Mouse (Mus musculus) urinary bladder, postnatal 36 days (tissue): ENCODE measurements at regions not wholly inside any gene's neighbourhood (a gene's known extent, or its start where the extent isn't known, plus 50 kb on each side); places are given as distances from the start of the nearest gene placed in this dataset.

ENCODE experiments used
- DNase-seq, 2 experiments: peaks; one replicate each; pipeline ENCODE4 v3.0.0; 2022; ENCODE audit warnings: low spot score in 2 of 2, mixed read lengths in 1 of 2

DNA sequence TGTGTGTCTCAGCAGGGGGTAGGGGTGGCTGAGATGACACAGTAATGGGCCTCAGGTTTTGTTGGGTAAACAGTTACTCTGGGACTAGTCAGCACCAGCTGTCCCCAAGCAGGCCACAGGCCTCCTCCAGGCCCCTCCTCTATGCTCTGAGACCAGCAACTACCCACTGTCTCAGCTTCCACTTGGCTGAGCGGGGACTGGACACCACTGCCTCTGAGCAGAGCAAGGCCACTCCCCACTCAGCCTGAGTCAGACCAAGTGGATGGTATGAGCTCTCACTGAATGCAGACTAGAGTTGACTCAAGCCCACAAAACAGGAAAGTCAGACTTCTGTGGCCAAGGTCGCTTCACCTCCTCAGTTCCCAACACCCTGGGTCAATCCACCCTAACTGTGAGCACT lies 540.5 kb upstream of the Btbd3 start:
- DNase-seq: peak; percentile 26 to 37

GRCm38 (mm10) chr2:137706528-137706988 lies 549.8 kb upstream of the Btbd3 start:
- DNase-seq: no peak

DNA sequence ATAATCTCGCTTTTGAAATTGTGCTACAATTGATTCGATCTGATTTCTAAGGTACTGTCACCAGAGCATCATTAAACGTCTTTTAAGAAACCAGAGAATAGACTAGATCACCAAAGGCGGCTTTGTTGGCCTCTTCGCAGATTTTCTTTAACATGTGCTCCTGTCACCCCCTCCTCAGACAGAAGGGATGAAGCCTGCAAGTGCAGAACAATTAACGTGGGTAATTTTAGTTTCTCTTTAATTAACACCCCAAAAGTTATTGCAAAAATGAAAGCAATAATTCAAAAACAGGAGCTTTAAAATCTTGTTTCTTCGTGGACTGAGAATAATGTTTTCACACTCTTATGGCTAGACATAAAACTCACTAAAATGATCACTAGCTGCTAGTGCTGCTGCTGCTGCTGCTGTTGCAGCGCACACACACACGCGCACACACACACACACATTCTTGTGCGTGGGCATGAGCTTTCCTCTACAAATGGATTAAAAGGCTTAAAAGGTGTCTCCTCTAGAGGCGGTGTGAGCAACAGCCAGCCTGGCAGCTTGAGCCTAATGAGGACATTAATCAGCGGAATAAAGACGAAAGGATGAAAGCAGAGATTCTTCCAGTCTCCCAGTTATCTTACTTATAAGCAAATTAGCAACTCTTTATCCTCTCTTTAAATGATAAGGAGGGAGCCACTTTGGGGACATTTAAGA lies 550.5 kb upstream of the Btbd3 start:
- no peak for DNase-seq

DNA sequence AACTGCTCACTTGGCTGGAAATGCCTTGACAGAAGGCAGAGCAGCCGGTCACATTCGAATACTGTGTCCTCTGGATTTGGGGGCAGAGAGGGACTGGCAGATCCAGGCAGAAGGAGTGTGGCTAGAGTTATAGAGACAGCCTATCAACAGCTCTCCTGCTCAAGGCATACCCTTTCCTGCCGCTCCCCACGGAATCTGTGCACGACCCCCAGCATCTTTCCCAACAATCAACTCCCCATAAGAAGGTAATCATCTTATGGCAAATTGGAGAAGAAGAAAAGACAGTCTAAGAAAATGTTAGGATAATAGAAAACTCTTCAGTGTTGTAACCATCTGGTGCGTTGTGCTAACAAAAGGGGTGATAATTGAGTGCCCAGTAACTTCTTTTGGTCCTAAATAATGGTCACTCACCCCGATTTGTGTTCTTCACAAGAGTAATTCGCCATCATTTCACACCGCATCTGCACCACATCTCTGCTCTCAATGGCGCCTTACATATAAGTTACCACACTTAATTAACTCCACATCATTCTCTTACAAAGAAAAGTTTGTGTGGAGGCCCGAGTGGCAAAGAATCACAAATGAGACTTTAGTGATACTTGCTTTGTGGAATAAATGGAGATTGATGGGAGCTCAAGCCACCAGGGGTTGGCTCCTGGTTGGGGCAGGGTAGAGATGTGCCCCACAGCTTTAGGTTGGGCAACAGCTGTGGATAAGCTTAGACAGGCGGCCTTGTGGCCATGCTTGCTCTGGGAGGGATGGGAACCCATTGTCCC lies 551.2 kb upstream of the Btbd3 start:
- no peak for DNase-seq

- no peak for DNase-seq
Observed at GRCm38 (mm10) chr2:137704565-137704947, 551.8 kb upstream of the Btbd3 start.

GRCm38 (mm10) chr2:137704051-137704450 lies 552.3 kb upstream of the Btbd3 start:
- DNase-seq: no peak

DNA sequence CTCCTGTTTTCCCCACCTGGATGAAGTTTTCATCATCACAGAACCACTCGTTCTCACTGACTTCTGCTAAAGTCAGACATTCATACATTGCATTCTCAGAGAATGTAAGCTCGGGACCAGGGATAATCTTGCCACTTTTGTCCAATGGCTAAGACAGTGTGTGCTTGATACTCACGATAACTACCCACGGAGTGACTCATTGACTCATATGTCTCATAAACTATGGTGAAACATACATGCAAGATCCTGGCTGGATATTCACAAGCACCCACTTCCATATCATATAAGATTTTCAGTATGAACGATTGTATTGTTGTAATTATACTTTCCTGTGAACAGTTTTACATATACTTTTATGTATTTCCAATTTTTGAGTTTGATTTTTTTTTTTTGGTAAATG lies 560.5 kb upstream of the Btbd3 start:
- DNase-seq: no peak

GRCm38 (mm10) chr2:137694020-137694419 lies 562.3 kb upstream of the Btbd3 start:
- no peak for DNase-seq

GRCm38 (mm10) chr2:137687208-137687607 lies 569.2 kb upstream of the Btbd3 start:
- DNase-seq: no peak

DNA sequence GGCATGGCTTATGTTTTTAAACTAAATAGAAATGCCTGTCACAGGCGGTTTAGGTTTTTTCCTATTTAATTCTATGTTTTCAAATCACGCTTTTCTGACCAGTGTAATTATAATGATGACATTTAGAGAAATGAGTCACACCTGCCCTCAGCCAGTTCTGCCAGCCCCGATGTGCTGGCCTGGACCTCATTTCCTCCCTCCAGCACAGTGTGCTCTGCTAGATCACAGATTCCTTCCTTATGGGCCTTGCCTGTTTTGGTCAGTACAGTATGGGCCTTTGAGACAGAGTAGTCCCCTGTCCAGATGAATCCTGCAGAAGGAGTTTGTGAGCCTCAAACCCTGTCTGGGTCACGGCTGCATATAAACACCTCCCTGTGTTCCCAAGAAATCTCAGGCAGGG lies 569.6 kb upstream of the Btbd3 start:
- no peak for DNase-seq

DNA sequence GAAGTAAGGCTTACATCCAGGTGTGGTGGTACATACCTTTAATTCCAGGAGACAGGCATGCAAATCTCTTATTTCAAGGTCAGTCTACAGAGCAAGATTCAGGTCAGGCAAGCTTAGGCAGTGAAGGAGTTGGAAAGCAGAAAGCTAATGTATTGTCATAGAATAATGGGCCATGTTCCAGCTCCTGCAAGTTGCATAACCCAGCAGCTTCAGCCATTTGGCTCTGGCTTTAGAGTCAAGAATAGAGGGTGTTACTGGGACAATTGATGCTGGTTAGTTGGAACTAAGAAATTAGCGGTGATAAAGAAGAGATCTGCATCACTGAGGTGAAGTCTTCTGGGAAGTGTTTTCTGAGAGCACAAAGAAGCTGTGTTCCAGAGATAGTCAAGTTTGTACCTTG lies 565.3 kb upstream of the Jag1 start:
- no peak for DNase-seq

DNA sequence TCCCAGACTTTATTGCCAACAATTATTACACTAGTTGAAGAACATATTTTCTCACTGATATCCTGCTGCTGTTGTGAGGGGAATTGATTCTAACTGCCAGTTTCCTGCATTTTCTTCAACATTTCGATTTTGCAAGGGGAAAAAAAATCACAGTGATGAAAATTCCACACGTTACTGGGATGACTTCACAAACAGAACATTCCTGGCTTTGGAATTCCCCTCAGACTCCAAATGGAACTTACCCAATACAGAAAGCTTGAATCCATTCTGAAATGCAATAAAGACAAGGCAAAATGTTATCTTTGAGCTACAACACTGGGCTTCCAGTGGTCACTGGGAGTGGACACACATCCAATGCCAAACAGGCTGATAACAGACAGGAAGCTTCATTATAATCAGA lies 546.7 kb upstream of the Jag1 start:
- DNase-seq: no peak

- no peak for DNase-seq
Observed at GRCm38 (mm10) chr2:137662216-137662615, 545.8 kb upstream of the Jag1 start.

DNA sequence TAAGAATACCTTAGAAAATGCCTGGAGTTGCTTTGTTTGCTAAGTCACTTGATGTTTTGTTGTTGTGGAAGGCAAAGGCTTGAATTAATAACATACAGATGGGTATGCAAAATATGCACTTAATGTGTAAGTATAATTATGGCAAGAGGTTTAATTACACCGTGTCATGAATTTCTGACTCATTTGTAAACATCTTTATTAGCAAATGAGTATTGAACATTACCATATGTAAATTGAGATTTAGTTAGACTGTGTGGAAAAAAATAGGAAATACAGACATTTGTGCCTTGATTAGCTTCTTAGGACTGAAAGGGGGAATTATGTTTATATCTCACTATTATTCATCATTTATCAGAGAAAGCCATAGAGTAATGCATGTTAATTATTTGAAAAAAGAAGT lies 544.0 kb upstream of the Jag1 start:
- no peak for DNase-seq

- DNase-seq: no peak
Observed at GRCm38 (mm10) chr2:137654296-137654695, 537.9 kb upstream of the Jag1 start.

DNA sequence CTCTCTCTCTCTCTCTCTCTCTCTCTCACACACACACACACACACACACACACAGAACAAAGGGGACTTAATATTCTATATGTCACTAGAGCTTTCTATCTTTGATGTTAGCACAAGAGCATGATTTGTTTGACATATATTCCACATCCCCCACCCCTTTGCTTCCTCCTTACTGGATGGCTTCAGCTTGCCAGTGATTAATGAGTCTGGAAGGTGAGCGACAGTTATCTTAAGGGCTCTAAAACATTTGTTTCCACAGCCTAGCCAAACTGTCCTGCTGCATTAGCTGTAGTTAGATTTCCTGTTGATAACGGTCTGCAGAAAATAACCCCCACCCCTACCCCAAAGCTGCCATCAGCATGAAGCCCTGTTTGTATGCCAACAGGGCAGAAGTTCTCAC lies 527.7 kb upstream of the Jag1 start:
- no peak for DNase-seq

DNA sequence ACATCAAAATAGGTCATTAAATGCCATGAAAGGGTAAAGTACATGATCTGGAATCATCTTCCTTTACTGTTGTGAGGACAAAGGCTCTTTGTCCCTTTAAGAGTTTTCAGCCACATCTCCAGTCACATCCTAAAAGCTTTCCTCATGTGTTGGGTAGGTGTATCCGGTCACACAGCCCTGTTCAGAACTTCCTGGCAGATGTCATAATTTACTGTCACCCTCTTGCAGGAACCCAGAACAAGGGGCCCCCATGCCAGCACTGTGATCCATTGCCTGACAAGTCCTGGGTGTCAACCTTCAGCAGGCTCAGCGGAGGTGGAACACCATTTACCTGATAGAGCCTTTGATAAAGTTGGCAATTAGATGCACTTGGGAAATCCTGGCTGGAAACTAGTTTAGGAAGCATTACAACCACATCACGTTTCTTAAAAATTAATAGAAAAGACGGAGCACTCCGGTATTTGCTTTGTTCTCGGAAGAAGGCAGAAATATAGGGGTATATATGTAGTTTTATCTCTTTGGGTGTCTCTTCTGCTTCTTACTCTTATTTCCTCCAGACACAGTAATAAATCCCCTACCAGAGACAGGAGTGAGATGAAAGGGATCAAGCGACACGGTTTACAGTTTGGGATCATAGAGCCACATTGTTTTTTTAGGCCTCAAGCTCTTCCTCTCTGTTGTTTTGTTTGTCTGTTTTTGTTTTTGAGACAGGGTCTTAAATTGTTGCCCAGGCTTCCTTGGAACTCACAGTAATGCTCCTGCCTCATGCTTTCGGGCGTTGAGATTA lies 527.0 kb upstream of the Jag1 start:
- DNase-seq: no peak

DNA sequence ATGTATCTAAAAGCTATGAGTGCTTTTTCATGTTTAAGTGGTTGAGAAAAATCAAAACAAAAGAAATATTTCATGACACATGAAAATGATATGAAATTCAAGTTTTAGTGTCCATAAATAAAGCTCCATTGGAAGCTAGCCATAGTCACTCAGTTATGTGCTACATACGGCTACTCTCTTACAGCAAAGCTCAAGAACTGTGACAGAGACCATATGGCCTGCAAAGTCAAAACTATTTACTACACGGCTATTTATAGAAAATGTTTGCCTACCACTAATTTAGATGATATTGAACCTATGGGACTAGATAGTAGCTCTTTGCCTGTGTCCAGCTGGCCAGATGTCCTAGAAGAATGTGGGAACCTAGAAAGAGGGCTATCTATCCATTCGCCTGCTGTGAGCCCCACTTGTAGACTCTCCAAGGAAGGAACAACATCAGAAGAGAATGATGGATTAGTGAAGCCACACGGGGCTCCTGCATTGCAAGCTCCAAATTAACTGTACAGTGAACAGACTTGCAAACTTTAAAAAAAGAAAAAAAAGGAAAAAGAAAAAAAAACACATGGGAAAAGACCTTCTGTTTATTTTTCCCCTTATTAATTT lies 518.7 kb upstream of the Jag1 start:
- no peak for DNase-seq

- no peak for DNase-seq
Observed at GRCm38 (mm10) chr2:137616637-137617036, 500.2 kb upstream of the Jag1 start.

DNA sequence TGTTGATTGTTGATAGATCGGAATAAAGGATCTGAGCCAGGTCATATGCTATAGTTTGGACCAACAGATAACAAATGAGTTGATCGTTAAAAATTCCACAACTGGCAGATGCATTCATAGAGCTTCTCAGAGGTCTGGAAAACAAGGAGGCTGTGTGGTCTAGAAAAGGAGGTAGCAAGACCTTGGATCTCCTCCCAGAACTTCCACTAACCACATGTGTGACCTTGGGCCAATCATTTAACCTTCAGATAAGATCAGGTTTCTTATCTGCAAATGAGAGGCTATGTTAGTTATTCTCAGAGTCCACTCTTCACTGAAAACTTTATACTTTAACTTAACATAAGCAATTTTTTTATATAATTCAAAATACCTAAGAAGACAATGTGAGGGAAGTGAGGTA lies 497.3 kb upstream of the Jag1 start:
- DNase-seq: no peak

DNA sequence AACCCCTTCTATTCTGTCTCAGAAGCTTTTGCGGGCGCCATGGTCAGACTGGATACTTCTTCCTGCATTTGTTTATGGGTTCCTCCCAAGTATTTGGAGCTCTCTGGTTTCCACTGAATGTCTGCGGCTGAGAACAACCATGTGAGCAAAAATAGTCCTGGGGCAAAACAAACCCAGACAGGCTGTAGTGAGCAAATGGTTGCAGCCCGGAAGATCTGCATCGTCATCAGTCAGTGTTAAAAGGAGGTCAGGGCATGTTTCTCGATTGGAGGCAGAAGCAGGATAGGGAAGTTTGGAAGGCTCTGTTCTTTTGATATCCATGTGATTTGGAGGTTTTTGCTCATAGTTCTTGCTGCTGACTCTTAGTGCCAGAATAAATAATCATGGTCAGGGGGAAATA lies 492.1 kb upstream of the Jag1 start:
- DNase-seq: no peak

DNA sequence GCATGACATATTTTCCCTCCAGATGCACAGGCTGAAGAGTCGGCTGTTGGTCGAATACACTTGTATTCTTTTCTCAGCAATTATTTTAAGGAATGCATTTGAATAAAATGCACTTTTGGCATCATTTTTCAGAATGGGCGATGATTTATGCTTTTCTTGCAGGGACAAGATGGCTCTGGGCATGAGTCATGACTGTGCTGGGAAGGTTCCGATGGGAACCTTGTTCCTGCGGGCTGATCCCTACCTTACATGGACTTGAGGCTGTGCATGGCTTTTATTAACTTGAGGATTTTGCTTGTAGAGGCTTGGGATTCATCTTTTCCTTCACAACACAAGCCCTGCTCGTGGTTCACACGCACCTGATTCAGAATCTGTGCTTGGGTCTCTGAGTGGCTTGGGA lies 481.7 kb upstream of the Jag1 start:
- no peak for DNase-seq
